Mouse (Mus musculus) testis, adult 2 months (tissue): ENCODE data around the gene Col6a6.

Experiments
- CTCF ChIP-seq: fragments of 200-500 bp; IDR thresholded peaks from 2 replicates; pipeline ENCODE4 v1.5.1; 2012; ENCODE audit warnings: low read depth, mild to moderate bottlenecking, inconsistent platforms, low read length, moderate library complexity; ENCODE audit not compliant: control insufficient read depth, insufficient read depth, insufficient replicate concordance
- POLR2A ChIP-seq: fragments of 200-500 bp; IDR thresholded peaks from 2 replicates; pipeline ENCODE4 v1.6.1; 2012; ENCODE audit warnings: low read depth, mild to moderate bottlenecking, inconsistent platforms, low read length, moderate library complexity; ENCODE audit not compliant: control insufficient read depth

DNA sequence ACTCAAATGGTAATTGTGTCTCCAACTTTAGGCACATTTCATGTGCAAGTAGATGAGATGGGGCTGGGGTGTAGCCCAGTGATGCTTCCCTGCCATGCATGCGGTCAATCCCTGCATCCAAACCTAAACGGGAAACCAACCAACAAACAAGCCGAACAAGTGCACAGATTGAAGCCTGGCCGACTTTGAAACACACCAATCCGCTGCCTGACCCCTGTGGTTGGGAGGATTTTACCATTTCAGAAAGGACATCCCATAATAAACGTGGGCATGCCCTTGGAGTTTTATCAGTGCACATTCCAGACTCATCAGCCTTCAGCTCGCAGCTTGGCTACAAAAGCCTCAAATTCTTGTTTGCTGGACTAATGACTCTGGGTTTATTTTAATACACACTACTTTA, 57.3 kb downstream of the Col6a6 start:
- TF ChIP-seq CTCF (no peak), POLR2A (no peak)
